Mouse (Mus musculus) T-helper 1 cell (primary cell): ENCODE results near the gene Arhgdig.
"Not testable (repeated sequence)": the region's sequence is repeated elsewhere in the genome, so short reads cannot be mapped to it uniquely, and the experiment has no call there.

Experiments
- in situ Hi-C: fragments of 300-600 bp; cut with MboI, MseI; formaldehyde crosslinking; loops from one replicate; pipeline ENCODE4 v1.15.1; 2025; ENCODE audit warnings: high pct_unique_total_duplicates

Arhgdig gene

GRCm38 (mm10) chr17:26204766-26205165, 2.8 kb downstream of the Arhgdig start:
- in situ Hi-C loops: no loop called here

GRCm38 (mm10) chr17:26203321-26203811, 4.2 kb downstream of the Arhgdig start:
- in situ Hi-C loops: no loop called here

- in situ Hi-C loops: no loop called here
These were observed 4.8 kb downstream of the Arhgdig start, which contains the start of gene Rgs11 for GRCm38 (mm10) chr17:26202737-26203136. TSS of gene Rgs11 (plus strand) at chr17:26202951.

- in situ Hi-C loops: no loop called here
These were observed 5.6 kb downstream of the Arhgdig start for GRCm38 (mm10) chr17:26201998-26202397.

GRCm38 (mm10) chr17:26200831-26201705, 6.5 kb downstream of the Arhgdig start:
- in situ Hi-C loops: no loop called here

GRCm38 (mm10) chr17:26198892-26199291, 8.7 kb downstream of the Arhgdig start, which contains the start of gene Pdia2:
TSS of gene Pdia2 (minus strand) at chr17:26199087.
- in situ Hi-C loops: no loop called here

GRCm38 (mm10) chr17:26192481-26193190, 14.9 kb downstream of the Arhgdig start:
- in situ Hi-C loops: no loop called here

- in situ Hi-C loops: not testable (repeated sequence)
These were observed 16.1 kb downstream of the Arhgdig start for GRCm38 (mm10) chr17:26191486-26191885.

- in situ Hi-C loops: no loop called here
These were observed 19.3 kb downstream of the Arhgdig start for GRCm38 (mm10) chr17:26188091-26188805.

- in situ Hi-C loops: no loop called here
These were observed 20.0 kb downstream of the Arhgdig start for GRCm38 (mm10) chr17:26187592-26187991.

GRCm38 (mm10) chr17:26181179-26181578, 26.4 kb downstream of the Arhgdig start:
- in situ Hi-C loops: no loop called here

- in situ Hi-C loops: no loop called here
These were observed 29.0 kb downstream of the Arhgdig start for GRCm38 (mm10) chr17:26178611-26179010.

- in situ Hi-C loops: not testable (repeated sequence)
These were observed 32.3 kb downstream of the Arhgdig start for GRCm38 (mm10) chr17:26175248-26175647.

- in situ Hi-C loops: no loop called here
These were observed 39.5 kb downstream of the Arhgdig start for GRCm38 (mm10) chr17:26168039-26168438.

GRCm38 (mm10) chr17:26162736-26163135, 44.9 kb downstream of the Arhgdig start:
- in situ Hi-C loops: no loop called here

- in situ Hi-C loops: no loop called here
These were observed 55.5 kb downstream of the Arhgdig start for GRCm38 (mm10) chr17:26151886-26152630.
